Mouse (Mus musculus) spleen, postnatal 0 days (tissue): ENCODE measurements around the gene Itgb8. TPM values are rescaled to one million over a fixed set of nuclear protein-coding genes. Genes with fewer than 3 reads are reported as not detected.

Experiments
- polyA plus RNA-seq: library from polyadenylated mRNA; unstranded; fragments of >200 nt; fragmentation: Nextera tagmentation; extraction: Ambion mirVana; gene quantifications from 2 replicates; pipeline ENCODE4 v1.2.1, GENCODE M21; 2015

The Itgb8 gene
- polyA plus RNA-seq = 0.32 and 0.47 TPM in 2 replicates

GRCm38 (mm10) chr12:119238696-119239415 lies at the start of gene Itgb8:
TSS of gene Itgb8 (minus strand) at chr12:119238802.

Other genes starting within 250 kb of the Itgb8 start
- gene Macc1, start 75.5 kb upstream of the Itgb8 start, polyA plus RNA-seq = not detected in 2 replicates